Mouse (Mus musculus) heart, postnatal 36 days (tissue): Measurements from ENCODE around the gene A4gnt. TPM values are rescaled to one million over a fixed set of nuclear protein-coding genes. Genes with fewer than 3 reads are reported as not detected.
"Not testable (repeated sequence)": the region's sequence is repeated elsewhere in the genome, so short reads cannot be mapped to it uniquely, and the experiment has no call there.

ENCODE experiments used
- DNase-seq, 2 experiments: peaks; one replicate each; pipeline ENCODE4 v3.0.0; 2021 to 2022
- intact Hi-C: fragments of 180-260 bp; cut with DNase I; formaldehyde crosslinking; loops from one replicate; pipeline ENCODE4 v1.15.1; 2025
- total RNA-seq, 2 experiments: library from RNA; stranded (reverse); gene quantifications; 2 replicates each; pipeline ENCODE4 v1.2.3; 2021

The A4gnt gene
- total RNA-seq, result not detected

DNA sequence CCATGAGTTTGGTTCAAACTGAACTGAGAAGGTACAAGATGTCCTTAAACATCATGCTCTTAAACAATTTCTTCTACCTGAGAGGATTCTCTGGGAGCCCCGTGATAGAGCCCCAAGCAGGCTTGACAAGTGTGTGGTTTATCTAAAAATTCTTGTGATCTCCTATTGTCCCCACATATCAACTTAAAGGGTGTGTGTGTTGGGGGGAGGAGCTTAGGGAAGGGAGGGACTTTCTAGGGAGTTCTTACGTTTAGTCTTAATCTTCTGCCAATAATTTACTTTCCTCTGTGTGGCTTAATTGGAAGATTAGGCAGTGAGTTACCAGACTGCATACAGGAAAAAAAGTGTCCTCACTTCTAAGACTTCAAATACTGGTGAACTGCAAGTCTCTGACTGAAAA, at the start of gene A4gnt:
TSS of gene A4gnt (plus strand) at position 301 of the 400 bp plus-strand sequence.
- intact Hi-C loops, result no loop called here
- DNase-seq, result no peak

GRCm38 (mm10) chr9:99563714-99564113, 48.6 kb upstream of the A4gnt start:
- intact Hi-C loops, result loop anchor here (10.0 kb wide), 1 partner anchor 319 kb away; the partner anchor contains the start of gene Cep70
- DNase-seq, result peak; percentile 58 to 65

DNA sequence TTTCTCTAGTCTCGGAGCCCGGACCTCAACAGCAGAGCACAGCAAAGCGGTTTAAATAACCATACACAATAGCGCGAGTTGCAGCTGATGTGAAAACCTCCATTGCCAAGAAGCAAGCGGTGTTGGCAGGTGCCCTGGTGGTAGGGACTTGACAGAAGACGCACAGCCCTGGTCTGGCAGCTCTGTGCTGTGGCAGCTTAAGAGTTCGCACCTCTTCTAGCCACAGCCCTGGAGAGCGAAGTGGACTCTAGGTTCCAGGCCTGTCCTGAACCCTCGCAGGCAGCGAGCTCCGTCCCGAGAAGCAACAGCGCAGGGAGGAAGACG, 44.3 kb upstream of the A4gnt start:
- DNase-seq, result no peak
- intact Hi-C loops, result loop anchor here (10.0 kb wide), 1 partner anchor 323 kb away; the partner anchor contains the start of gene Cep70

GRCm38 (mm10) chr9:99568347-99569070, 43.8 kb upstream of the A4gnt start, which contains the start of gene Armc8:
TSS of gene Armc8 (minus strand) at chr9:99568899.
- intact Hi-C loops, result loop anchor here (10.0 kb wide), 1 partner anchor 324 kb away; the partner anchor contains the start of gene Cep70
- peak; percentile 91 to 96 for DNase-seq

- intact Hi-C loops, result loop anchor here (10.0 kb wide), 1 partner anchor 324 kb away; the partner anchor contains the start of gene Cep70
- peak in 1 of 2 experiments; percentile 27 for DNase-seq
Measured at GRCm38 (mm10) chr9:99569071-99569397, 43.3 kb upstream of the A4gnt start.

- intact Hi-C loops, result loop anchor here (10.0 kb wide), 2 partner anchors 511 to 591 kb away; partner anchors contain the start of gene Faim
- peak; percentile 93 for DNase-seq
Measured at GRCm38 (mm10) chr9:99575677-99576480, 36.4 kb upstream of the A4gnt start, which contains the start of gene Dbr1. TSS of gene Dbr1 (plus strand) at chr9:99575799.

- intact Hi-C loops, result loop anchor here (2.0 kb wide), 1 partner anchor 110 kb away; no protein-coding TSS in a partner anchor
- peak in 1 of 2 experiments; percentile 16 for DNase-seq
Measured at GRCm38 (mm10) chr9:99580655-99581054, 31.6 kb upstream of the A4gnt start.

GRCm38 (mm10) chr9:99587505-99588202, 24.6 kb upstream of the A4gnt start:
- intact Hi-C loops, result loop anchor here (1.0 kb wide), 1 partner anchor 75 kb away; no protein-coding TSS in a partner anchor

DNA sequence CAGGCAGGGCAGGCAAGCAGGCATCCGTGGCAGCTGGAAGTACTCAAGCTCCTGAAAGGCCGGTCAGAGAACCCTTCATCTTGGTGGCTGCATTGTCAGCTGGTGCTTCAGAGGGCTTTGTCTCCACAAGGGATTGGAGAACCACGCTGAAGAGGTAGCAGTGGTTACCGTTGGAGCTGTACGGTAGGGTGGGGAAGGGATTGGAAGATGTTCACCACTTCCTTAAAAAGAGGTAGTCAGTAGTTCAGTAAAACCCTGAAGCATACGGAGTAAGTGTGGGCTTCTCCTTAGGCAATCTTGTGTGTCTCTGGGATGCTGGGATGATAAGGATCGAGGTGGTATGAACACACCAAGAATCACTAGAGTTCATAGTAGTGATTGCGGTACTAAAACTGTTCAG, 21.2 kb upstream of the A4gnt start:
- DNase-seq, result no peak
- intact Hi-C loops, result no loop called here

More at GRCm38 (mm10) chr9:99587505-99588202, 24.6 kb upstream of the A4gnt start:
- DNase-seq, result peak; percentile 48 to 60

GRCm38 (mm10) chr9:99599127-99599526, 13.2 kb upstream of the A4gnt start:
- DNase-seq, intact Hi-C loops: not testable (repeated sequence)

GRCm38 (mm10) chr9:99603566-99603965, 8.7 kb upstream of the A4gnt start:
- DNase-seq, result no peak
- intact Hi-C loops, result no loop called here

GRCm38 (mm10) chr9:99619688-99620087, 7.4 kb downstream of the A4gnt start:
- DNase-seq, result no peak
- intact Hi-C loops, result no loop called here

DNA sequence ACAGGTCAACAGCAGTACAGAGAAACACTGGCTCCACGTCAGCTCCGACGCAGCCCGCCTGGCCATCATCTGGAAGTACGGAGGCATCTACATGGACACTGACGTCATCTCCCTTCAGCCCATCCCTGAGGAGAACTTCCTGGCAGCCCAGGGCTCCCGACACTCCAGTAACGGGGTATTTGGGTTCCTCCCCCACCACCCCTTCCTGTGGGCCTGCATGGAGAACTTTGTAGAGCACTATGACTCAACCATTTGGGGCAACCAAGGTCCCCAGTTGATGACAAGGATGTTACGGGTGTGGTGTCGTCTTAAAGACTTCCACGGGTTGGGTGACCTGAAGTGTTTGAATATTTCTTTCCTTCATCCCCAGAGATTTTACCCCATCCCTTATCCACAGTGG, 7.9 kb downstream of the A4gnt start:
- DNase-seq, result no peak
- intact Hi-C loops, result no loop called here

- DNase-seq, result no peak
- intact Hi-C loops, result no loop called here
Measured at GRCm38 (mm10) chr9:99622034-99622433, 9.7 kb downstream of the A4gnt start.

- intact Hi-C loops, result no loop called here
Measured at GRCm38 (mm10) chr9:99622966-99623365, 10.7 kb downstream of the A4gnt start.

GRCm38 (mm10) chr9:99624117-99624516, 11.8 kb downstream of the A4gnt start:
- intact Hi-C loops, result no loop called here
- peak in 1 of 2 experiments; percentile 2 for DNase-seq

More at GRCm38 (mm10) chr9:99622966-99623365, 10.7 kb downstream of the A4gnt start:
- no peak for DNase-seq

DNA sequence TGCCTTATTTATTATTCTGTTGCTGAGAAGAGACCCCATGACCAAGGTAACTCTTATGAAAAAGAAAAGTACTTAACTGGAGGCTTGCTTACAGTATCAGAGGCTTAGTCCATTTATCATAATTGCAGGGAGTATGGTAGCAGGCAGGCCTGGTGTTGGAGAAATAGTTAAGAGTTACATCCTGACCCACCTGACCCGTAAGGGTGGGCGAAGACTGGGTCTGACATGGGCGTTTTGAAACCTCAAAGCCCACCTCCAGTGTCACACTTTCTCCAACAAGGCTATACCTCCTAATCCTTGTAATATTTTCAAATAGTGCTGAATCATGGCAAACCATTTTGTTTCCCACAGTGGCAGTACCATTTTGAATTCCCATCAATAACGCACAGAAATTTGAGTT, 16.3 kb downstream of the A4gnt start:
- DNase-seq, result no peak
- intact Hi-C loops, result no loop called here

DNA sequence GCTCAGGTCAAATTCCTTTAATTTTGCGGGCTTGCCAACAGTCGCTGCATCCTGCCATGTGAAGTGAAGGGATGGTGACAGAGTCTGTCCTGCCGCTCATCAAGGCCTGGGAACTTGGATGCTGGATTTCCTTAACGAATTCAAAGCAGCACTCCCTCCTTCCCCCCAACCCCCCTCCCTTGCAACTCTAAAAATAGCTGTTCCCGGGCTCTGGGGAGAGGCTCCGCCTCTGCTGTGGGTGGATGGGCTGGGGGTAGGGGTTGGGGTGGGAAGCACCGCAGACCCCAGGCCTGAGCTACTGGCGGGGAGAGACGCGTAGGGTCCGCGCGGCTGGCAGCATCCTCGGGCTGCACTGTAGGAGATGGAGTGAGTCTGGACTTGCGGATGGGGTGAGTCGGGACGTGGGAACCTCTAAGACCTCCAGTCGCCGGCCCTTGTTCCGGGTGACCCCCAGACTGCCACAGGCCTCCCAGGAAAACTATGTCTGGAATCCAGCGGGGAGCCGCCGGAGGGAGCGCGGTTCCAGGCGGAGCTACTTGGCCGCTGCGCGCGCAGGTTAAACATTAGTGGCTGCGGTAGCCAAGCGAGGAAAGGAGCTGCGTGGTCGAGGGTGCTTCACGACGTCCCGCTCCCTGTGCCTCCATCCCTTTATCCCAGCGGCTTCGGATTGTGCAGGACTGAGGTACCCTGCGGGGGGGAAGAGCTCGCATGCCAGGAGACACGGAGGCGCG, 17.1 kb downstream of the A4gnt start, which contains the start of gene Dzip1l:
TSS of gene Dzip1l (plus strand) at position 216 of the 731 bp plus-strand sequence.
- intact Hi-C loops, result no loop called here

DNA sequence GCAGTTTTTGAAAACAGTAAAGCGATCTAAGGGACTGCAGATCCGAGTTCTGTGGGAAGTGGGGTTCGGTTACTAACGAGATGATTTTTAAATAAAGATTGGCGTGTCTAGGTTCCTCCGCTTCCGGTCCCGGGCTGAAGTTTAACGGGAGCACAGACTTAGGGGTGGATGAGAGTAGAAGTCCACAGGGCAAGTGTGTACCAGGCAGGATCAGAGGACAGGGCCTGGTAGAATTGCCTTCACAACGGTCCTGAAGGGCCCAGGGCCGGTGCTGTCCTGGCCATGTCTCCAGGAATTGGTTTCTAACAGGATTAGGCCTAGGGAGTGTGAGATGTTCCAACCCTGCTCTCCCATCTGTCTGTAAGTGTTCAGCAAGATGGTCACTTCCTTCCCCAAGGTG, 17.8 kb downstream of the A4gnt start:
- intact Hi-C loops, result no loop called here
- DNase-seq, result peak in 1 of 2 experiments; percentile 8

More for the DNA sequence above, 17.1 kb downstream of the A4gnt start, which contains the start of gene Dzip1l:
- DNase-seq, result peak; percentile 58 to 70
